Mouse (Mus musculus): ENCODE measurements around the gene Ebf1.

Gene Ebf1

DNA sequence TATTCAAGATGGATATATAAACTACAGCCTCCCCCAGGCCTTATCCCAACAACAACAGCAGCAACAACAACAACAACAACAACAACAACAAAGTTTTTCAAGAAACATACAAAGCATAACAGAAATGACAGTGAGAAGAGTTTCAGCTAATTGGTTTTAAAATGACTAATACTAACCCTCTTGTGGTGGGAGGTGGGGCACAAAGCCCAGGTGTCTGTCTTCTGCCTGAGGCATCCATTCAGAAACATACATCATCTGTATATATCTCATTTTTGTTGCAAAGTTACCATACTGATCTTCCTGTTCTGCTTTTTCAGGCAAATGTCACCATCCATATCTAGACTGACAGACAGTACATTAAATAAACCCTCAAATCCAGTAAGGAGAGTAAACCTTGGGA is 282.4 kb downstream of the Ebf1 start:
- no peak for DNase-seq (ENCODE audit: low spot score in 2 of 2)

DNA sequence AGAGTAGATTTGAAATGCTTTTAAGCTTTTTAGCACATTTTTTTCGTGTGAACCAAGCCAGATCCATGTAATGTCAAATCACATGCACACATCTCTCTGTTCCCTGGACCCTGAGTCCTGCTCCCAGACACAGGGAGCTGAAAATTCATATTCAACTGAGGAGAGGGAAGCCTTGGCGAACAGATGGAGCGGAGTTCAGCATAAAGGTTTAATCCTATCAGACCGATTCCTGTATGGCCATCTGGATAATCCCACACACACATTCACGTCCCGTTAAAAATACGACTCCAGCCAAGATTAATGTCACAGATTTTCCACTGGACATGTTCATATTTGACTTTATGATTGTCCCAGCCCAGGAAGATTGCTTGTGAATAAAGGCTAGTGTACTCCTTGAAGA is 282.8 kb downstream of the Ebf1 start:
- DNase-seq (ENCODE audit: low spot score in 2 of 2): no peak

DNA sequence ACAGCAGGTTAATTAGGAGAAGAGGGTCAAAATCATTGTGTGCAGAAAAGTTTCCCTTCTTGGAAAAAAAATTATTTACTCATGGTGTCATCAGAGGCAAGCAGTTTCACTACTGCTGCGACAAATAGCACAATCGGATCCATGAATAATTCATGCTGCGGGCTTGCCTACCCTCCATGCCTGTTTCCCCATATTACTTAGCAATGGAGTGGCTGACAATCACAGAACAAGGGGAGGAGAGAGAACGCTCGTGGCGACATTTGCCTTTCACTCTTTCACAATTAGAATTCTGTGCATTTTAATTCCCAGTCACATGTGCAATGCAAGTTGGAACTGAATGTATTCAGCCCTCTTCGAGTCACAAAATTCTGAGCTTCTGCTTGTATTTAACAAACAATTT is 283.4 kb downstream of the Ebf1 start:
- DNase-seq (ENCODE audit: low spot score in 2 of 2): no peak

DNA sequence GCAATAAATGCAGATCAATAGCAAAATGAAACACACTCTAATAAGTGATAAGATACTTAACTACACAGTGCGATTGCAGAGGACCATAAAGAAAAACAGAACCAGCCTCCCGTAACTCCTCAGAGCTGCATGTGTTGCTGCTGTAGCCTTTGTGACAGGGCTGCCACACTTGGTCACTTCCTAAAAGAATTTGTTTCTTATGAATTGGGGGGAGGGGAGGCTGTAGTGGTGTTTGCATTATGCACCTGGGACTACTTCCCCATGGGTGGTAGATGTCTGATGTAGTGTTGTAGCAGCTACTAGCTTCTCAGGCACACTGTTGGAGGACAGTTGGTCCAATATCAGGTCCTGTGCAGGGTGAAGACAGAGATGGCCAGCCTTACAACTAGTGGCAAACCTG is 284.6 kb downstream of the Ebf1 start:
- no peak for DNase-seq (ENCODE audit: low spot score in 2 of 2)

DNA sequence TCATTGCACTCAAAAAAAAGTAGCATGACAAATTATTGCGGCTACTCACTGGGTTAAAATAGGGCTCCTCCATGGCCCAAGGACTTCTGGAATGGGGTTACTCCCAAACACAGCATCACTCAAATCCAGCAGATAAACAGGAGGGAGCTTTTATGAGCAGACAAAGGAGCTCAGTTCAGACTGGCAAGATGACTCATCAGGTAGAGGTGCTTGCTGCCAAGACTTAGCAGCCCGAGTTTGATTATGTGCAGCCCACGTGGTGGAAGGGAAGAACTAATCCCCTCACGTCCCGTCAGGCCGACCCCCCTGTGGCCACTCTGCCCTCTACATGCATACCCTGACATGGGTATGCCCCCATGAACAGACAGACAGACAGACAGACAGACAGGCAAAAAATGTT is 285.0 kb downstream of the Ebf1 start:
- DNase-seq (ENCODE audit: low spot score in 2 of 2): no peak

DNA sequence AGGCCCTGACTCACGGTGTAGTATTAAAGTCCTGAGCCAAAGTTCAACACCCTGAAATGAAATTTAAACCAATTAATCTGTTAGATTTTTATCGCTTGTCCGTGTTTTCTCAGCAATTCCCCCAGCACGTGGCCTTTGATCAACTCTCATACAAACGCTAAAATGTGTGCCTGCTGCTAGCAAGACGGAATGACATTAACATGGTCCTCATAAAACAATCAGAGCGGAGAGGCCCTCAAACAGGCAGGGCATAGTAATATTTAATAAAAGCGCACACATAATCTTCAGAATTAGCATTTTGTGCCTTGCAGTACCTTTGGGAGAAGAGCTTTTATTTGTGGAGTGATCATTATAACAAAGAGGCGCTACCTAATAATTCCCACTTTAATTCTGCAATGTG is 287.0 kb downstream of the Ebf1 start:
- DNase-seq (ENCODE audit: low spot score in 2 of 2): no peak

DNA sequence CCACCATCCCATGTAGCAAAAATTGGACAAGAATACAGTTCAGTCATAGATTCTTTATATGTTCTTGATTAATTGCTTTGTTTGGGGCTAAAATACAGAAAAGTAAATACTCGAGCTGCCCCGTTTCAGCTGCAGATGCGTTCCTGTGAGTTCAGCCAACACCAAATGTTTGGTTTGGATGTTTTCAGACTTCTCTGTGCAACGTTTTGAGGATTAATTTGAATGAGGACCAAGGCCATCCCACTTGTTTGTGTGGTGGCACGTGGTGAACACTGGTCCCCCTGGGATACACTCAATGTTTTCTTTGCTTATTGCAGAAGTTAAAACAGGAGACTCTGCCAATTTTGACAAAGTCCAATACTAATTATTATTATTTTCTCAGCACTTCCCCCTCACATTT is 289.3 kb downstream of the Ebf1 start:
- DNase-seq (ENCODE audit: low spot score in 2 of 2): no peak

DNA sequence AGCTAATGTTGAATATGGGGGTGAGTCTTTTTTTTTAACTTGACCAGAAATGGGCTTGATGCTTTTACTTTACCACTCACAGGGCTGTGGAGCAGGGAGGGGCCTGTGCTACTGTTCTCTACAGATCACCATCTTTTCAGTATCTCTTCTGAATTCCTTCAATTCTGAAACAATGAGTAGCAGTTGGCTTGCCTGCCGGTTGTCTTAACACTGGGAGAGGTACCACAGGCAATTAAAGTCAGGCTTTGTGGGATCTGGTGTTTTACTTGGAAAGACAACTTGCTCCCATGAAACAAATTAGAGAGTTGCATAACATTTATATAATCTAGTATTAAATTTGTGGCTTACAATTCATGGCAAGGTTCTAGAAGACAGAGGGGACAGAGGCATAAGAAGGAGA is 294.6 kb downstream of the Ebf1 start:
- DNase-seq (ENCODE audit: low spot score in 2 of 2): no peak

DNA sequence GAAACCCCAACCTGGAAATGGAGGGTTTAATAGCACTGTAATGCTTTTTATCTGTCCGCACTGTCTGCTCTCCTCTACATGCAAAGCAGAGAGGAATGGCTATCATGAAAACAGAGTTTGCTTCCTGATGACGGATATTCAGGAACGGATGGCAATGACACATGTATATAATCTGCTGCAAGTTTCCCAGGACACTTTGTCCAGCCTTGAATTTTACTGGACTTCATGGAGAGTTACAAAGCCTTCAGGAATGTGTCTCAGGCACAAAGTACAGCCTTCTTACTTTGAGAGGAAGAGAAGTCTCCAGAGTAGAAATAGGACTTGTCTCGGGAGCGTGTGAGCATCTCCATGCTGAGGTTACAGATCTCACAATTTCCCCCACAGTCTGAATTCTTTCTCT is 296.7 kb downstream of the Ebf1 start:
- no peak for DNase-seq (ENCODE audit: low spot score in 2 of 2)

DNA sequence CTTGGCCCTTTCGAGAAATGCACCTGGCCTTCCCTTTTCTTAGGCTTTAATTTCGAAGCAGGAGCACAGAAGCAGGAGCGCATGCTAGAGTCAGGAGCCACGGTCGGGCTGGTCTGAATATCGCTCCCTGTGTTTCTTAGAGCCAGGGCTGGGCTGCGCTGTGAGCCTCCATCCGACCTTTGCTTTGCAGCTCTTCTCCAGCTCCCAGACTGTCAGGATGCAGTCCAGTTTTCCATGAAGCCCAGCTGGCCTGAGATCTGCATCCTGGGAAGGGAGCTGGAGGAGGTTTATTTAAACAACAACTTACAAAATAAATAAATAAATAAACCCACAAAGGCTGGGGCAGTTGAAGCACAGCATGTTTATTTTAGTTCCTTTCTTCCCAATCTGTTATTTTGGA is 299.9 kb downstream of the Ebf1 start:
- no peak for DNase-seq (ENCODE audit: low spot score in 2 of 2)

DNA sequence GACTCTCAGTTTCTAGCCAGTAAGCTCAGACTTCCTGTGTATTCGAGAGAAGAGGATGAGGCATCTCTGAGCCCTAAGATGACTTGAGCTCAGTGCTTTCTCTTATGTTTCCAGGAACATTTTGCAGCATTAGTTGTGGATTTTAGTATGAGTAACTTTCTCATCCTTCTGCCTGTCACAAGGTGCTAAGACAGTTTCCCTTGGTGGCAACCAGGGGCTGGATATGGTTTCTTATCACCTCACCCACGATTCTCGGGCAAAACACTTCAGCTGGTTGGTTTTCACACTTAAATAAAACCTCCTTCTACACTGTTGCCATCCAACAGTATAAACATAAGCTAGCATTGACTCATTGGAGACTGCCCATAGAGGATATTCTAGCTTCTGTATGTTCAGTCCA is 306.0 kb downstream of the Ebf1 start:
- DNase-seq (ENCODE audit: low spot score in 2 of 2): peak in 1 of 2 experiments; percentile 4

DNA sequence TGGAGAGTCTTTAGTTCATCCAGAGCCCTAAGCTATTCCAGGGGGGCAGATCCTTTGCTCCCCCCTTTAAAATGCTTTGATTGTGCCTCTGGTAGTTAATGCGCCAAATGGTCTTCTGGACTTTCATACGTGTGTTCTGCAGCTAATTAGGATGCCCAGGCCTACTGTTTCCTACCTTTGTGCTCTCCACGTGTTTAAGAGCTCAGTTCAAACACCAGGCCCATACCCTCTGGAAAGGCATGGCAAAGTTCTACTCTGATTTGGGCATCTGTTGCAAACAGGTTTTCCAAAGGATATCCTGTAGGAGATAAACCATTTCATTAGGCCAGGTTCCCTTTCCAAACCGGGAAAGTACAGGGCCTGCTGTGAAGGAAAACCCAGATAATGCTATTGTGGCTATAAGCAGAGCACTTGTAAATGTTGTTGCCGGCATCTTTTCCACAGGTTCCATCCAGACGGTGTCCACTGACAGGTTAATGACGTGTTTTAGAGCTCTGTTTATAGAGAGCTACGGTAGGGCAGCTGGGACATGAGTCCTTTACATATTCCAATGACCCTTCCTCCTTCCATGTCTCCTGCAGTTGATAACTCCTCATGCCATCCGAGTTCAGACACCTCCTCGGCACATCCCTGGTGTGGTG is 306.9 kb downstream of the Ebf1 start:
- DNase-seq (ENCODE audit: low spot score in 2 of 2): no peak

DNA sequence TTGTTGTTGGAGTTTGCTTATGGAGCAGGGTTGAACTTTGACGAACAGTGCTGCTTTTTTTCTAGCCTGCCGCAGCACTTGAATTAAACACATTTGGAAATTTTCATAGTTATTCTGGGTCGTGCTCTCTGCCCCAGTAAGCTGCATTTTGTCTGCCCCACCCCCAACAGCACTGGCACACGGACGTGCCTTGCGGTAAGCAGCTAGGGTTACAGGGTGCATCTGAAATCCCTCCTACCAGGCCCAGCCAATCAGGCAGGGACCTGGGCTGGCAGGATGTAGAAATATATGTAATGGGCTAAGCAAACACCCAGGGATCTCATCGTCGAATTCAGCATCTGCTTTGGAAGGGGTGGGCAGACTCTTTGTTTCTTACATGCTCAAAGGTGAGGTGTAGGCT is 307.8 kb downstream of the Ebf1 start:
- no peak for DNase-seq (ENCODE audit: low spot score in 2 of 2)

DNA sequence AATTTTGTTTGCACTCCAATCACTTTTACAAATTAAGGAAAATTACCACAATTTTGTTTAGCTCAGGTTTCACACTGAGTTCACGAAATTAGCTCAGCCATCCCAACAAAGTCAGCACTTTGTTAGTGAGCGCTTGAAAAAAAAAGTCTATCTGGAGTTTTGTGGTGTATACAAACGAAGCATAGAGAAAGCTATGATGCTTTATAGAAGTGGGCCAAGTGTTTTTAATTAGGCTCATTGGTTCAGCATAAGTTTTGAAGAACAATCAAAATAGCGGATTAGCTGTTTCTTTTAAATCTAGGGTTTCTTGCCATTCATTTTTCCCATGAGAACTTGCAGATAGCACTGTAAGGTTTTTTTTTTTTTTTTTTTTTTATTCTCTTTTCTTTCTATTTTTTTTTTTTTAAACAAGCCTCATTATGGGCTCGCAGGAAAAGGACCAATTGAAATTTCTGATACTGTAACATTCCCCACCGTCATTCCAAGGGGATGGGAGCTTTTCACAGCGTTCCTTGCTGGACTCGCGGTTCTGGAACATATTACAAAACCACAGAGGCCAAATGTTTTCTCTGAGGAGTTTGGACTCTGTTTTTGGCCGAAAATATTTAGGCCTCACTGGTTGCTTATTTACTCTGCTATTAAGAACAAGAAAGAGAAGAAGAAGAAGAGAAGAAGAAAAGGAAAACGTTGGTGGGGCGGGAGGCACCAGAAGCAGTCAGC is 308.8 kb downstream of the Ebf1 start:
- no peak for DNase-seq (ENCODE audit: low spot score in 2 of 2)

DNA sequence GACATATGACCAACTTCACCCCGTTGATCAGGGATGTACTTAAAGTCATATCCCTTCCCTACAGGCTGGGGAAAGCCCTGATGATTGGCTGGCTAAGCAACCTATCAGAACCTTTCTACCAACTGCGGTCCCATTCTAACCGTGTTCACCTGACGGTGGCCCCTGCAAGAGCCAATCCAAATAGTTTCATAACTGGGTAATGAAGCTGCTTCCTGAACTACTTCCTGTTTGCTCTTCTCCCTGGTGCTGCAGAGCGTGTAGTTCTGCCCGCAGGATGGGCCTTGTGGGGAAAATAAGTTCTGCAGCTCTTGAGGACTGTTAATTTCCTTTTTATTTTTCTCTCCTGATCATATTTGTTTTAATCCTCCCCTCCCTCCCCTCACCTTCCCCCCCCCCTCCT is 311.3 kb downstream of the Ebf1 start:
- no peak for DNase-seq (ENCODE audit: low spot score in 2 of 2)

DNA sequence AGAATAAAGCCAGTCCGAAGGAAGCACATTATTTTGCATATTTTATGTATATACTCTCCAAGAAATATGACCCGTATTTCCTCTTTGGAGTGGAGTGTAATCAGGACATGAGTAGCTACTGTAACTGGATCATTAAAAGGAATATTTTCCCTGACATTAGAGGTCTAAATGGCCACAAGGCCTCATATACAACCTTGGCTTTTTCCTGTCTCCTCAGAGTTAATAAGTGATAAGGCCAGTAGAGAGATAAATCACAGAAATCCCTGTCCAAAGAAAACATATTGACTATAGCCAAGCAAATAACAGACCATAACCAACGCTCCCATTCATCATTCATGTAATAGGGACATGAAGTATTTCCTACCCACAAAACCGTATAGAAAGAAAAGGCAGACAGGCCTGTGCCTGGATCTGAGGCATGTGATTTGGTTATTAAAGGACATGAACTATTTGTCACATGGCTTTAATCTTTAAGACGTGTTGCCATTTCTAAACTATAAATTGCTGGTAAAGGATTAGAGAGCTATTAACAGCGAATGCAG is 315.9 kb downstream of the Ebf1 start:
- DNase-seq (ENCODE audit: low spot score in 2 of 2): no peak

DNA sequence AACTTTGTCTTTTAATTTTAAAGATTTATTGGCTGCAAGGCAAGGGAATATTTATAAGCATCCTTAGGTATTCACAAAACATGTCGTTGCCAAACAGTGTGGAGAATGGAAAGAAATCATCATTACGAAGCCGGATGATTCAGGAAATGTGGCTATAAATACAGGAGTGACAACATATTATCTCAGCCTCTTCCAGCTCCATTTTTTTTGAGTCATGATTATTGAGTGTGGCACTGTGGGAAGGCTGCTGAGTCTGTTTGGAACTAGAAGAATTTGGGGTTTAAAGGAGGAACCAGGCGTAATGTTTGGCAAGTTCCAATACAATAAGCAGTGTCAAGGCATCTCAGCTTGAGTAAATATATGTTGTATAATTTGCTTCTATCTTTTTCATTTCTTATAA is 326.7 kb downstream of the Ebf1 start:
- no peak for DNase-seq (ENCODE audit: low spot score in 2 of 2)

DNA sequence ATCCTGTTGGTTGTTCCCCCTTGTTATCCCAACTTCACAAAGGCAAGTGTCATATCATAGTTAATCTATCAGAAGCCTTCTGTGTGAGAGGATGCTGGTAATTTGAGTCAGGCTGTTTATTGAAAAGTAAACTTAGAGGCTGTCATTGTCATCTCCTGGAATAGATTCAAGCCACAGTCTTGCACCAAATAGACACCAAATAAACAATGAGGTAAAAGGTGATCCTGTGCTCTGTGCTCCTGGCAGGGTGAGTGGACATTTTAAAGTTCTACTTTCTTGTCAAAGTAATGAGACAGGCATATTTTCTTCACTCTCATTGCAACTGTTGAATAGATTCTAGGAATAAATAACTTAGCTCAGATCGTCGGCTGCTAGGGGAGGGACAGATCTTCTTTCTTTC is 327.3 kb downstream of the Ebf1 start:
- no peak for DNase-seq (ENCODE audit: low spot score in 2 of 2)

DNA sequence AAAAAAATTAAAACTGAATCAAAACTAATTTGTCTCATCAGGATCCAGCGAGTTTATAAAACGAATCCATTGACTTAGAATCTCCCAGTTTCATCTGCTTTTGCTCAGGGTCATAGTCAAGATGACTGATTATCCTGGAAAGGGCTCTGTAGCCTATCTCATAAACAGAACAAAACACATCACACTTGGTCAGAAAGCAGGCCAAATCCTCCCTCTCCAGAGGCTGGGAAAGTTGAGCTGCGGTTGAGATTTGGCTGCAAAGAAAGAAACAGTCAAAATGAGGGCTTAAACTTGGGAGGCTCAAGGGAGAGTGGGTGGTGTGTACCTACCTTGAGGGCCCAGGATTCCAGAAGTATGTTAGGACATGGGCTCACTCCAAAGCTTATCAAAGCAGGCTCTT is 329.5 kb downstream of the Ebf1 start:
- no peak for DNase-seq (ENCODE audit: low spot score in 2 of 2)

DNA sequence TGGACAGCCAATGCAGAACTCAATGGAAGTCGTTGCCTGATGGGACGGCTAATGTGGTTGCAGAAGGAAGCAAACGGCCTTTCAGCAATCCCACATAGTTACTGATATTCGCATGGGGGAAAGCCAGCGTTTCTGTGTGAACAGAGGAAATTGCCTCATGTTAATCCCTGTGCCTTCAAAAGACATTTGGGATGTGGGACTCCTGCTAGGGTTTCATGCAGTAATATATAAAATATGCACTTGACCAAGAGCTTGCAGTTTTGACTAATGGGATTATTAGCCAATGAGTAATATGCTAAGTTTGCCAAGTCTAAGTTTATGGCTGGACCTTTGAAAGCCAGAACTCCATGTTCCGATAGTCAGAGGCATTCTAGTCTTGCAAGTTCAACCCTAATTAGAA is 331.4 kb downstream of the Ebf1 start:
- no peak for DNase-seq (ENCODE audit: low spot score in 2 of 2)

DNA sequence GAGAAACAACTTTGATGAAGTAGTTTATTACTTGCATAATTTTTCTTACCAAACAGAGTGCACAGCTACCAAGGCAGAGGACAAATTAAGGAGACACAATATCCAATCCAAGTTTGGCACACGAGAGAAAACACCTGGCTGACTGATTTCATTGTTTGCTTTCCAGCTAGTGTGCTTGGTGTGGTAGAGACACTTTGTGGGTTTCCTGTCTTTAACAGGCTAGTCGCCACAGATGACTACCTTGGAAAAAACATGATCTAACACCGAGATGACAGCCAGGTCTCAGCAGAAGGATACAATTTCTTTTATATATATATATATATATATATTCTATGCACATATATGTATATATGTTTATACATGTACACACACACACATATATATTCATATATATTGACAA is 332.0 kb downstream of the Ebf1 start:
- no peak for DNase-seq (ENCODE audit: low spot score in 2 of 2)

DNA sequence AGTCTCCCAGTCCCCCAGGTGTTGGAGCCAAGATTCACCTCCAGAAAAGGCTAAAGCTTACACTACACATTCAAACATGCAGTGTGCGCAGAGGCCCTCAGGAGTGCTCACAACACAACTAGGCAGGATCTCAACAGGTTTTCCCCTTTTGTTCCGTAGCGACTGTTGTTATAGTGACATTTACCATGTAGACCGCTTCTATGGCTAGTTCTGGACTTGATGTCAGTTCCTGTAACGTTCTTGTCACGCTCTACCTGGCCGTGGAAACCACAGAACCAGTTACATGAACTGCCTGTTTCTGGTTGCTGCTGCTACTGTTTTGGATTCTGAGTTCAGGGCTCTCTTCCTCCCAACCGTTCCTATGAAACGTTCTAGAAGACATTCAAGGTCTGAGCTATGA is 333.2 kb downstream of the Ebf1 start:
- DNase-seq (ENCODE audit: low spot score in 2 of 2): no peak

DNA sequence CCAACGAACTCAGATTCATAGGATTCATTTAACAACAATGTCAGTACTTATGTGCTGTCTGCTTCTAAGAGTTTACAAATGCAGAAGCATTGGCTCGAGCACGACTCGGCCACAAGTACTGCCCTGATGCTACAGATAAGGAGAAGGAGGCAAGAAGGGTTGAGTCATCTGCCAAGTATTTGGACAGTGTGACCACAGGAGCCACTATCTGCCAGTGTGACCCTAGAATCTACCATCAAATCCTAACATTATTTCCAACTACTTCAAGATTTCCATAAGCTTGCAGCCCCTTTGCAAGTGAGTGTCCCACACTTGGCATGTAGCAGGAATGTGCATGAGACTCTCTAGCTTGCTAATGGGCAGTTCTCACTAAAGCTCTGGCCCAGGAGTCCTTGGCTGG is 334.4 kb downstream of the Ebf1 start:
- DNase-seq (ENCODE audit: low spot score in 2 of 2): no peak

DNA sequence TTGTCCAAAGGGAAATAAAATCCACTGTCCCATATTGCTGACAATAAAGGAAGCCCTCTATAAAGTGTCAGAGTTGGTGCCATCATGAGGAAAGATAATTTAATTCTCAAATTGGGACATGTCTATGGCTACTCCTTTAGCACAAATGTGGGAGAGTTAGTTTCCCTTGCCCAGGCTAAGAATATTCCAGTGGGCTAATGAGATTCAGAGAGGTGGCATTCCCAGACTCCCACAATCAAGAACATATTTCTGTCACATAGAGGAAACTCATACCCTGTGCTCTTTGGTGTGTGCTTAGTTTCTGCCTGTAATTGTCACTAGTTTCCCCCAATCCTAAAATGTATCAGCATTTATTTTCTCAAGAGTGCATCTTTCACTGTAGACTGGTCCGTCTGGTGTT is 336.2 kb downstream of the Ebf1 start:
- DNase-seq (ENCODE audit: low spot score in 2 of 2): no peak
